Mouse (Mus musculus) fat pad, adult 2 months (tissue): Measurements from ENCODE around the gene Pnkd.
A peak's percentile ranks its signal among the peaks of the same experiment; 100 is the strongest.
"Not testable (repeated sequence)": the region's sequence is repeated elsewhere in the genome, so short reads cannot be mapped to it uniquely, and the experiment has no call there.

Experiments used
- DNase-seq: peaks from one replicate; pipeline ENCODE4 v3.0.0-alpha.2; 2011; ENCODE audit warnings: low read depth, low spot score; ENCODE audit errors: extremely low read depth

Gene Pnkd

DNA sequence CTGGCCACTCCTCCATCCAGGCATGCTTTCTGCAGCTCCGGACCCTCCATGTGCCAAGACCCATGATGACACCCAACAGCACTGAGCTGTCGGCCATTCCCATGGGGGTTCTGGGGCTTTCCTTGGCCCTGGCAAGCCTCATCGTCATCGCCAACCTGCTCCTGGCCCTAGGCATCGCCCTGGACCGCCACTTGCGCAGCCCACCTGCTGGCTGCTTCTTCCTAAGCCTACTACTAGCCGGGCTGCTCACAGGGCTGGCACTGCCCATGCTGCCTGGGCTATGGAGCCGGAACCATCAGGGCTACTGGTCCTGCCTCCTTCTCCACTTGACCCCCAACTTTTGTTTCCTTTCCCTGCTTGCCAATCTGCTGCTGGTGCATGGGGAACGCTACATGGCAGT, 6.2 kb upstream of the Pnkd start, which contains the start of gene Gpbar1:
Gene Gpbar1 (plus strand): TSS at position 13 of the 400 bp plus-strand sequence.
- no peak for DNase-seq

DNA sequence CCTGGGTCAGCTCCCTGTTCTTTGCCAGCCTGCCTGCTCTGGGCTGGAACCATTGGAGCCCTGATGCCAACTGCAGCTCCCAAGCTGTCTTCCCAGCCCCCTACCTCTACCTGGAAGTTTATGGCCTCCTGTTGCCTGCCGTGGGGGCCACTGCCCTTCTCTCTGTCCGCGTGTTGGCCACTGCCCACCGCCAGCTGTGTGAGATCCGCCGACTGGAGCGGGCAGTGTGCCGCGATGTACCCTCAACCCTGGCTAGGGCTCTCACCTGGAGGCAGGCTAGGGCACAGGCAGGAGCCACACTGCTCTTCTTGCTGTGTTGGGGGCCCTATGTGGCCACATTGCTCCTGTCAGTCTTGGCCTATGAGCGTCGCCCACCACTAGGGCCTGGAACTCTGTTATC, 5.7 kb upstream of the Pnkd start:
- no peak for DNase-seq

DNA sequence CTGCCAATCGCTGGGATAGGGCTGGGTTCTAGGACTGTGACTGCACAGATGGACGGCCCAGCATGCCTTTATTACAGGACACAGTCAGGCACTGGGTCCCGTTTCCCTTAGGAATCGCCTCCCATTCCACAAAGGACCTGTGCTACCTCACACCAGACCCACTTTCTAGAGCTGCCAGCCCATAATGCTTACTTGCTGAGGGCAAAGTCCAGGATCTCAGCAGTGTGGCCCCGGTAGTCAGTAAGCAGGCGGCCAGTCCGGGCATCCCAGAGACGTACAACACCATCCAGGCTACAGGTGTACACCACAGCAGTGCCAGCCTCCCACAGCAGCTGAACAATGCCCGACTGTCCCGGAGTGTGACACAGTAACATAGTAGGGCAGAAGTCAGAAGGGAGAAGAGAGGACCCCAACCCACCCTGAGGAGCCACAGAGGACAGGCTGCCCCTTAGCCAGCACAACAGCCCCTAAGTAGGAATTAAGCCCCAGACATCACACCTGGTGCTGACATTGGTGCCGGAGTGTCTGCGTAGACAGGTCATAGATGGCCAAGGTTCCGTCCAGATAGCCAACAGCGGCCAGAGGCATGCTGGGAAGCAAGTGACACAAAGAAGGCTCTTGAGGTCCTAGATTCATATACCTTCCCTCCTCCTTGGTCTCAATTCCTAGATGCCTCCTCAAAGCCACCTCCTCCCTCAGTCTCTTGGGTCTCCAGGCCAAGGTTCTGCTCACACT, 4.0 kb upstream of the Pnkd start:
- DNase-seq = no peak

DNA sequence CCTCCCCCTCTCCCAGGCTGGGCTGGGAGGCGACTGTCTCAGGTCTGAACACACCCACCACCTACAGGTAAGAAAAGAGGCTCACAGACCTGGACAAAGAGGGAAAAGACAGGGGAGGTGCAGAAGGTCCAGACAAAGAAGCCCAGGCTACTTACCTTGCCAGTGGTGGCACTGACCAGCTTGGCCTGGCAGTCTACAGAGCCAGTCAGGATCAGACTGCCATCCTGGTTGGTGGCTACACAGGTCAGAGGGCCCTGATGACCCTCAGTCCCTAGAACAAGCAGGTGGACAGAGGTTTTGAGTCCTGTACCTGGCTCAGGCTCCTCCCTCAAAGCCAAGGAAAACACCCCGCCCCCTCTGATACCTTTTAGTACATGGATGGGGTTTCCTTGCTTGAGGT, 3.4 kb upstream of the Pnkd start:
- DNase-seq = no peak

DNA sequence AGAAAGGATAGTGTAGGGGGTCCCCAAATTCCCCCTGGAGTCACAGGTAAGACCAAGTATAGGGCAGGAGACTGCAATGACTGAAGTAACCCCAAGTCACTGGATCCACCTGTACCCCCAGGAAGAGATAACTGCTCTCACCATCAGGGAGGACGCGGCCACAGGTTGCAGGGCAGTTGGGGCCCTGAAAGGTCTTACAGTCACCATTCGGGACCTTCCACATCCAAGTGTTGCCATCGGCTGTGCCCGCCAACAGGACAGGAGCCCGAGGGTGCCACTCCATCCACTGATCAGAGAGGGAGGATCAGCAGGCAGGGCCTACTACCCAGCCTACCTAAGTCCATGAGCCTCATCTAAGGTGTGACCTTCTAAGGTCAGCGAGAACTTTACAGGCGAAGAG, 2.8 kb upstream of the Pnkd start:
- DNase-seq = no peak

DNA sequence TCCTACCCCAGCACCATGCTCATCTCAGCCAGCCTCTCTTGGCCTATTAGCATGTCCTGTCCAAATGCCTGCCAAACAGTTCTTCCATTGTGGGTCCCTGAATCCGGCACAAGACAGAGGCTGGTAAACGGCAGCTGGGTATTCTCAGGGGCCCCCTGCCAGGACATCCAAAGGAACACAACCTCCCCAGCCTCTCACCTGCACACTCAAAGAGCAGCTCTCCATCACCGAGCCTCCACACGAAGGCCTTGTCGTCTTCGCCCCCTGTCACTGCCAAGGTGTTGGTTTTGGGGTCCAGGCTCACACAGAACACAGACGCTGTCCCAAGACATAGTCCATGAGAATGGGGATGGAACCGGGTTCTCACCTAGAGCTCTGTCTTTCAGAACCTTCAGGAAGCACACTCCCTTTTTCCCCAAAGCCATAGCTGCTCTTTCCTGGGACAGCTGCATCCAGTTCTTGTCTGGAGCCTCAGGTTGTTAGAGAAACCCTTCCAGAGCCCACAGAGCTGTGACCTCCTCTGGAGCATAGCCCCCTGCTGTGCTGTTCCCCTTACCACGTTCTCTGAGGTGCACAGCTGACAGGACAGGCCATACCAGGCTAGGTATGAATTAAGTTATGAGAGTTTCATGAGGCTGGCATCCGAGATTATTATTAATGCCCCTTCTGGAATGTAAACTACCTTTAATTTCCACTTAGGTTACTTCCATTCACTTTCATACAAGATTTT, 1.7 kb upstream of the Pnkd start:
- DNase-seq = no peak

DNA sequence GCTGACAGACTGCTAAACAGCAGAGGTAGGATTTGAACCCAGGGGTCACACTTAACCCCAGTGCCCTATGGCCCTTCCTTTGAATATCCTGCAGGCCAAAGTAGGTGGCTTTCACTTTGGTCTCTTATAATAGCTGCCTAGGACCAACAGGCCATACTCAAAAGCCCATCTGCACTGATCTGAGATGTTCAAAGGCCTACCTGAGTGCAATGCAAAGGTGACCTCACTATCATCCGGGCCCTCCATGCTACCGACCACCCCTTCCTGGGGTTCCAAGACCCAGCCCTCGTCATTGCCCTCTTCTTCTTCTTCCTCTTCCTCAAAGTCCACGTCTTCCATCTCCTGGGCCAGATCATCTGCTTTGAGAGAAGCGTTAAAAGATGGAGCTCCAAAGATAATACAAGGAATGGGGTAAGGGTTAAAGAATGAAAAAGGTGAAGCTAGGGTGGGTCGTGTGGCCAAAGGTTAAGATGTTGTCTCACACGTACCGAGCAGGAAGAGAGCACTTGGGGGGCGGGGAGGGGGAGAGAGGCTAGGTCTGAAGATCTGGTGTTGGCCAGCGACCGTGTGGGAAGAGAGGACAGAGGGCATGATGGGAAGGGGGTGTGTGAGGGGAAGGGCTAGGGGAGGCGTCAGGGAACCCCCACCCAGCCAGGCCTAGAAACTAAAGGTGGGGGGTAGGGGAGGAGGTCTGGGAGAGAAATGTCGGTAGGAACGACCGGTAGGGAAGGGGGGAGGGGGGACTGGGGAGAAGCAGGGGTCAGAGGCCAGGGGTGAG, 855 bp upstream of the Pnkd start:
- no peak for DNase-seq

DNA sequence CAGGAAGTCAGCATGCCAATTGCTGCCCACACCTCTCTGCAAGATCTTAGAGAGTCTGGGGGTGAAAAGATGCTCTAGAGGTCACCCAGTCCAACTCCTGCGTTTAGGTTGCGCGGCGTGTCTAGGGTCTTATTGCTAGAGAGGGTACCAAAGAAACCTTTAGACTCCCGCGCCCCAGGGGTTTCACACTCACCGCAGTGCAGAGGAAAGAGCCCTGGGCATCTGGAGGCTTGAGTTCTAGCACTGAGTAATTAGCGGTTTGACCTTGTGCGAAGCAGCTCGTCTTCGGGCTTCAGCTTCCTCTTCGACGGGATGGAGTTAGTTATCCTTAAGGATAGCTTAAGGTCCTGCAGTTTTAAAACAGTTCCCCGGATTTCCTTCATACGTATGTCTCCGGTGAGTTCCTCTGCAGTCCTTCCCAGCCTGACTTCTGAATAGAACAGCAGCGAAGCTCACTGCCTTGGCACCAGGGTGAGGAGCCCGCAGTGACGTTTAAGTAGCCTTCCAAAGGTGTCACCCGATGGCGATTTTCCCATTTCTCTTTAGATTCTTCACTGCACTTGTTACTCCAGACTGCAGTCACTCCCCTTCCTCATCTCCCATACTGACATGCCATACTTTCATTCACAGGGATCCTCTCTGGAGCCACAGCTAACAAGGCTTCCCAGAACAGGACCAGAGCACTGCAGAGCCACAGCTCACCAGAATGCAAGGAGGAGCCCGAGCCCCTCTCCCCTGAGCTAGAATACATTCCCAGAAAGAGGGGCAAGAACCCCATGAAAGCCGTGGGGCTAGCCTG, 681 bp downstream of the Pnkd start:
- no peak for DNase-seq

DNA sequence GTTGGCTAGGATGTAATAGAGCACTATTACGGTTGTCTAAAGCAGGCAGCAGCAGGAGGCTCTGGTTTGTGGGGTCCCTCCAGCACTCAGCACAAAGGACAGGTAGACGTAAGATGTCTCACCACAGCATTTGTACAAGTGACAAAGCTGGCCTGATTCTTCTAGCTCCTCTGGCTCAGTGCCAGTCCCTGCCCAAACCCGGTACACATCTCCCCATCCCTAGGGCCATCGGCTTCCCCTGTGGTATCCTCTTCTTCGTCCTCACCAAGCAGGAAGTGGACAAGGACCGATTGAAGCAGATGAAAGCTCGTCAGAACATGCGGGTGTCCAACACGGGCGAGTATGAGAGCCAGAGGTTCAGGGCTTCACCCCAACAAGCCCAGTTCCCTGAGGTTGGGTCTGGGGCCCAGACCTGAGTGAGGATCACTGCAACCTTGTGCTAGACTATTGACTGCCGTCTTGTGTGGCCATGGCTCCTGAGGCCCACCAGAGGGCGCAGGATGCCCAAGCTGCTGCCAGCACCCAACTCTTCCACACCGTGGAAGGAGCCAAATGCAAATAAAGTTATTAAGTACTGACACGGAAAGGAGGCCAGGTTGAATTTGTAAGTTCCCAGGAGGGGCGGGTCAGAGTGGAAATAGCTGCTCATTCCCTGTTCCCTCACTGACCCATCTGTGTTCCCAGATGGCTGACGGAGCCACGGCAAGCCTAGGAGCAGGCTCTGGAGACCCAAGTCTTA, 2.3 kb downstream of the Pnkd start:
- not testable (repeated sequence) for DNase-seq

DNA sequence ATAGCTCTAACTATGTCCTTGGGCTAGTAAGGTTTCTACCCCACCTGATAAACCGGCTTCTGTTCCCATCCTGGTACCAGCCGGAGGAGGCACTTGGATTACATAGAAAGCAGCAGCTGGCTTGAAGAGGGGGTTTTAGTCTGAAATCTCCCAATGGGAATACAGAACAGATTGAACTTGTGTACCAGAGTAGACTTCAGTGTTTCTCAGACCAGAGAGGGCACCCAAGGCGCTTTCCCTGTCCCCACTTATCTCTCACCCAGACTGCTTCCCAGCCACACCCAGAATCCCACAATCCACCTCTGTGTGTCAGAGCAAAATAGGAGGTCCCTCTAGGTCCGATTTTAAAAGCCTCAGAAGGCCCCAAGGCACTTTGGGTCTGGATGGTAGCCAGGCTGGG, 3.6 kb downstream of the Pnkd start:
- no peak for DNase-seq

DNA sequence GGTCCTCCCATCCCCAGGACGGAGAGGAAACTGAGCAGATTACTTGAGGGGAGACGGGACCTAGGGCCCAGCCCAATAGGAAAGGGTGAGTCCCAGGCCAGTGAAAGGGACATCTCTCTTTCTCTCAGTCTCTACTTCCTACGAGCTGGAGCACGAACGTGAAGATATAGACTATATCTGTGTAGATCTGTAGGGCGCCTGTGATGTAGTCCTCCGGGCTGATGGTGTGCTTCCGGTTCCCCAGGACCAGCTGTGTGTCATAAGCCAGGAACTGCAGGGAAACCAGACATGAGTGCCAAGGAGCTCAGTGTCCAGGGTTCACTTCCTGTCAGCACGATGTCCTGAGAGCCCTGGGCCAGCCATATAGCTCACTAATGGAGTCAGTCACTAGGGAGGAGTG, 4.5 kb downstream of the Pnkd start:
- DNase-seq = no peak

DNA sequence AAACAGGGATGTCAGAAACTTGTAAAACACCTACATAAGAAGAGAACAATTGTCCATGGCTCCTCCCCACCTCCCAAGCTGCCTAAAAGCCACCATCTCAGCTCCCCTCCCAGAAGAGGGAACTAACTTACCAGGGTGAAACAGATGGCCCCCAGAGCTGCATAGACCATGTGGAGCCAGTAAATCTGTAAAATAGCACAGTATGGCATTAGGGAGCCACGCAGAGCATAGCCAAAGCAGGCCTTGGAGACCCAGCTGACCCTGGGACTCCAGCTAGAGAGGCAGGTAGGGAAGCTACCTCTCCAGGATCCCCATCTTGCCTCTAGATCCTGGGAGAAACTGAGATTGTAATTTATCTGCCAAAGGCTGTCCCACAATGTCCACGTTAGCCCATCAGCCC, 5.0 kb downstream of the Pnkd start:
- no peak for DNase-seq

DNA sequence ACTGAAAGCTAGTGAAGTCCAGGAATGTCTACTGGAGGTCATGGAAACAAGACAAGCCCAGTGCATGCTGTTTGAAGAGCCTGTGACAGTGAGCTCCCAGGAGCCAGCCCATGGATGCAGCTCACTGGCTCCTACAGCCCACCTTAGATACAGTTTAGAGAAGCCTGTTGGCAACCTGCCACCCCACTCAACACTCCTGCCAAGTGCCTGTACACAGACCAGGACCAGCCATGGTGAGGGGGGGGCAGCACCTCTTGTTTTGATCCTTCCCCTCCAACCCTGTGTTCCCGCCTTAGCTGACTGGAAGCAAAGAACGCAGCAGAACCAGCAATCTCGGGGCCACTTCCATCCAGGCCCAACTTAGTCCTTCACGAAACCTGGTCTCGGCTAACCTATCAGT, 5.4 kb downstream of the Pnkd start:
- DNase-seq = no peak

DNA sequence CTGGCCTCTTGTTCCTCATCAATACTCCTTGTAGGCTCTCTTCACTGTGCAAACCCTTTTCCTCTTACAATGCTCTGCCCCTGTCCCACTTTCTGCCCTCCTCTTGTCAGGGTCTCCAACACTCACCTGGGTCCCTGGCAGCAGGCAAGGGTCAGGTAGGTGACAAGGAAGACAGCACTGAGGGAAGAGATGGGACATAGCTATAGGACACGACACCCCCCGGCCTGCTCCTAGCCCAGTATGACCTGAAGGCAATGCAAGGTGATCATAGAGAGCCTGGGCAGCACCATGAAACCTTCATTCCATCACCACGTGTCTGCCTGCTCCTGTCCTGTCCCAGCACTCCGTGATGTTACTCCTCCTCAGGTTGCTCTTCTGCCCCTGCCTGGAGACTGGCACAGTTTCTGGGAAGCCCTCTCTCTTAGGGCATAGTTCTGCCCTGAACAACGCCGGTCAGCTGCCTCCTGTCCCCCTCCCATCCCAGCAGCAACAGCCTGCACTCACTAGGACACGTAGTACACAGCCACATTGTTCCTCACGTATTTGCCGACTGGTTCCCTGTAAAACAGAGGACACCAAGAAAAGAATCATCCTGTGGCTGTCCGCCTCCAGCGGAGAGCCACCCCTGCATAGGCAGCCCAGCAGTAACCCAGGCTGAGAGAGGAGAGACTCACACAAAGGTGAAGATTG, 7.7 kb downstream of the Pnkd start:
- DNase-seq = no peak

DNA sequence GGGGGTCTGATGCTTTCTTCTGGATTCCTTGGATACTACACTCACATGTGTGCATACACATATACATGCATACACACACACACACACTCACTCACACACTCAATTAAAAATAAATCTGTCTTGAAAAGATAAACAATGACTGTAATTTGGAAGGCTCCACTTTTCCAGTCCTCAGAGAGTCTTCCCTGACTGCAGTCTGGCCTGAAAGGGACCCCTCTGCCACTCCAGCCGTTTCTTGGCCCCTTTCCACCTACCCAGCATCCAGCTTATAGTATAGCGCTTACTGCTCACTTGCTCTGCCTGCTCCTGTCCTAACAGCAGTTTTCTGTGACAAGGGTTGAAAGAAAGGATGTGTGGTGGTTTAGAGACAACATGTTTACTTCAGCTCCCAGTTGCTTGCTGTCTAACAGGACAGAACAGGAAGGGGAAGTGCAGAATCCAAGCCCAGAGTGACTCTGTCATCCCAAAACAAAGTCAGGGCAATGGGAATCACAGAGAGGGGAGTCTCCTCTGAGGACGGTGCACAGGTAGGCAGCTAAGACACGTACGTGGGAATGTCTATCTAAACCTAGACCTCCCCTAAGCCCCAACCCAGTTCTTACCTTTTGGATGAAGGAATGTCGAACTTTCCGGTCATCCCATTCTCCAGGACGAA, 8.7 kb downstream of the Pnkd start:
- DNase-seq = no peak

DNA sequence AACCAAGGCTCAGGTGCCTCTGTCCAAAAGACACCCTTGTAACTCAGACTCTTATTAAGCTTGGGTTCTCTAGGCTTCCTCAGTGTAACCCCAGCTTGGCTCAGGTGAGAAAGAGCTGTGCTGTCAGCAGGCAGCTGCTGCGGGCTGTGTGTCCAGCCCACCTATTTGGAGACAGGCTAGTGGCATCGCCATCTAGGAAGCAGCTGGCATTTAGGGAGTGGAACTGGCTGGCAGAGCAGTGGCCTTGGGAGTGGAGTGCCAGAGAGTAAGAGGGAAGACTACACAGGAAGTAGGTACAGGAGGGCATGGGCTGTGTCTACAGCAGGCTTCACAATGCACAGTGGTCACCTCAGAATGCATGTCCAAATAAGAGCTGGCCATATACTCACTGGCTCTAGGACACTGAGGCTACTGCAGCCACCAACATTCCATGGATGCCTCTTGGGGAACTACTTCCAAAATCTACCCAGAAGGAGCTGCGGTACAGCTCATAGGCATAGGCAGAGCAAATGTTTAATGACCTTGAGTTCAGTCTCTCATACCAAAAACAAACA, 9.4 kb downstream of the Pnkd start:
- no peak for DNase-seq

DNA sequence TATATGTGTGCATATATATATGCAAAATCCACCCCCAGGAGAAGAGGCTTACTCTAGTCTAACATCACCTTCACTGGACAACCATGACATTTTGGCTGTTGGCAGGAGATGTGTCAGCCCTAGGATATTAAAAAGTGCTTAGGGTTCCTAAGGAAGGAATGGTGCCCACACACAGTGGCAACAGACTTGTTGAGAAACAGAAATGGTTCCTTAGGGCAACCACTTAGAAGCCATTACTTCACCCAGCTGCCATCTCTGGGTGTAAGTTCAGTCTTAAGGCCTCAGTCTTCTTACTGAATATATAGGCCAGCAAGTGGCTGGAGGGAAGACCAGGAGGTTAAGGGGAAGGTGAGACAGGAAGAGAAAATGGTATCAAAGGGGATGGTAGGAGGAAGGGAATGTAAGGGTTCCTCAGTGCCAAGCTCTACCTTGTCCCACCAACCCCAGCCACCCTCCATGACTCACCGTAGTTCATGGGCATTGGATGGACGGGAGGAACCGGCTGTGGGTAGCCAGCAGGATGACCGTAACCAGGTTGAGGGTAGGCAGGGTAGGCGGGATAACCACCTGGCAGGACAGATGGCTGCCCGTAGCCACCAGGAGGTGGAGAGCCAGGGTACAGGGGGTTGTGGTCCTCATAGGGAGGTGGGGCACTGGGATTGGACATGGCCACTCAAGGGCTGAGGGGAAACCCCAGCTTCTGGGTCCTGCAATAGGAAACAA, 10.2 kb downstream of the Pnkd start:
- peak; percentile 92 for DNase-seq

DNA sequence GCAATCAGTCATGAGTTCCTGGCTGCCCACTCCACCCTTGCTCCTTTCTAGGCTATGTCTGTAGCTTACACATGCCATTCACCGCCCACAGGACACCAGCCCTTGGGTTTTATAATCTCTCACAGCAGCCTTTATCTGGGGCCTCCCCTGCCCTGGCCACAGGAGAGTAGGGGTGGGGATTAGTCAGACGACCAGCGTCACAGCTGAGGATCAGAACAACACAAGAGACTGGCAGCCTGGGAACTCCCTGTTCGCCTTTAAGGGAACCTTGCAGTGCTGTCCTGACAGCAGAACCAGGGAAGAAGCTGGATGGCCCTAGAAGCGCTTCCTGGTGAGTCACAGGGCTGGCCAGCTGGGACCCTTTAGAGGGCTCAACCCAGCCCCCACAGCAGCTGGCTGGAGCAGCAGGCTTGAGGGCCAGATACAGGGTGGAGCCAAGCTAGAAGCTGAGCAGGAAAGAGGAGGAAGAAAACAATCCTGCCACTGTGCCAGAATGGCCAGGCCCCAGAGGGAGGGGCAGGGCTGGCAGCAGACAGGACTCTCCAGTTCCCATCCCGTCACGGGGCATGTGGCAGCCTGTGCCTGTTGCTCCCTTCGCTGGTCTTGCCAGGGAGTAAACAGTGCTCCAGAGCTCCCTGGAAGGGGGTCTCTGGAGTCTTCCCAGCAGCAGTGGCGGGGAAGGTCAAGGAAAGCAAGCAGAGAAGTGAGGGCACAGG, 10.9 kb downstream of the Pnkd start:
- DNase-seq = peak; percentile 95
